Mouse (Mus musculus) urinary bladder, postnatal 4 days (tissue): ENCODE data around the gene Fam193b.
A peak's percentile ranks its signal among the peaks of the same experiment; 100 is the strongest.

Experiments
- DNase-seq, 2 experiments: peaks; one replicate each; pipeline ENCODE4 v3.0.0; 2021 to 2022; ENCODE audit warnings: low spot score in 2 of 2

Fam193b gene

GRCm38 (mm10) chr13:55527834-55528772 lies 42.8 kb downstream of the Fam193b start:
- no peak for DNase-seq

- DNase-seq: no peak
Observed at GRCm38 (mm10) chr13:55527212-55527611, 43.7 kb downstream of the Fam193b start.

- no peak for DNase-seq
Observed at GRCm38 (mm10) chr13:55525733-55526553, 45.0 kb downstream of the Fam193b start.

- DNase-seq: no peak
Observed at GRCm38 (mm10) chr13:55523951-55524600, 46.8 kb downstream of the Fam193b start.

GRCm38 (mm10) chr13:55523278-55523677 lies 47.6 kb downstream of the Fam193b start:
- DNase-seq: no peak

GRCm38 (mm10) chr13:55522730-55523129 lies 48.2 kb downstream of the Fam193b start:
- DNase-seq: no peak

GRCm38 (mm10) chr13:55519606-55520005 lies 51.3 kb downstream of the Fam193b start:
- DNase-seq: no peak

GRCm38 (mm10) chr13:55516955-55517354 lies 54.0 kb downstream of the Fam193b start:
- DNase-seq: peak; percentile 76 to 90

GRCm38 (mm10) chr13:55513828-55514227 lies 57.1 kb downstream of the Fam193b start:
- DNase-seq: no peak

GRCm38 (mm10) chr13:55513111-55513748 lies 57.7 kb downstream of the Fam193b start, which contains the start of gene Pdlim7:
TSS of gene Pdlim7 (minus strand) at chr13:55513676.
- DNase-seq: peak; percentile 92 to 93

- DNase-seq: peak in 1 of 2 experiments; percentile 63
Observed at GRCm38 (mm10) chr13:55512379-55513031, 58.4 kb downstream of the Fam193b start.

- no peak for DNase-seq
Observed at GRCm38 (mm10) chr13:55511492-55511861, 59.4 kb downstream of the Fam193b start.

GRCm38 (mm10) chr13:55510668-55511491 lies 60.0 kb downstream of the Fam193b start:
- DNase-seq: peak; percentile 90 to 93

GRCm38 (mm10) chr13:55510332-55510667 lies 60.6 kb downstream of the Fam193b start:
- DNase-seq: no peak

GRCm38 (mm10) chr13:55508531-55508930 lies 62.4 kb downstream of the Fam193b start:
- no peak for DNase-seq

GRCm38 (mm10) chr13:55507877-55508276 lies 63.0 kb downstream of the Fam193b start:
- DNase-seq: no peak

- DNase-seq: no peak
Observed at GRCm38 (mm10) chr13:55506697-55507096, 64.2 kb downstream of the Fam193b start.

GRCm38 (mm10) chr13:55505810-55506209 lies 65.1 kb downstream of the Fam193b start:
- DNase-seq: no peak

- DNase-seq: no peak
Observed at GRCm38 (mm10) chr13:55504390-55504789, 66.5 kb downstream of the Fam193b start.

GRCm38 (mm10) chr13:55502405-55502804 lies 68.5 kb downstream of the Fam193b start:
- DNase-seq: no peak
